In genomic region chr9:74186748-74187400, GRCm38 (mm10) we compare ENCODE assay signal across 10 mouse cellular contexts.
DNase-seq lines count a peak whose midpoint lies in the region; ATAC-seq lines count a peak whose summit lies in the region.
"Had no signal": no experiment of that assay in that cellular context is flagged by ENCODE, and none has a peak within 500 bp of the region (broad histone marks: within the 10 kb centered on the region; RNA-seq: fewer than 3 reads in every experiment).

No protein-coding gene starts in this region.

- peak overlapping the region; percentile 41 for H3K4me2 ChIP-seq in hindbrain, embryonic 13.5 days
- peak overlapping the region; percentile 44 for H3K4me2 ChIP-seq in midbrain, embryonic 15.5 days
- H3K4me2 ChIP-seq: liver, embryonic 11.5 days had no signal

- DNase-seq in cerebellum, postnatal 10 days = peak; percentile 42 to 47
- no peak for DNase-seq in cerebellum, adult 9-11 months
- peak; percentile 53 for DNase-seq in embryo, embryonic 9.5 days (ENCODE audit: extremely low spot score)
- DNase-seq in frontal cortex, postnatal 10 days (ENCODE audit: low spot score in 2 of 2) = no peak
- no peak for DNase-seq in testis, postnatal 14 days (ENCODE audit: low spot score)
- DNase-seq in frontal cortex, postnatal 14 days (ENCODE audit: low spot score in 2 of 2) = no peak

- whole genome bisulfite sequencing in hindbrain, embryonic 13.5 days = 6% methylated on average over 16 of the region's 16 CpGs
- 3% methylated on average over 16 of the region's 16 CpGs for WGBS in midbrain, embryonic 15.5 days

- peaks cover 20% of the 10 kb centered on the region for H3K4me1 ChIP-seq in hindbrain, embryonic 13.5 days (replicated peaks)
- H3K4me1 ChIP-seq in midbrain, embryonic 15.5 days = peaks cover 14% of the 10 kb centered on the region

- no peaks in the 10 kb centered on the region for H3K9me3 ChIP-seq in hindbrain, embryonic 13.5 days
- no peaks in the 10 kb centered on the region for H3K9me3 ChIP-seq in midbrain, embryonic 15.5 days

- H3K27me3 ChIP-seq in hindbrain, embryonic 13.5 days = peaks cover 66% of the 10 kb centered on the region
- peaks cover 30% of the 10 kb centered on the region for H3K27me3 ChIP-seq in midbrain, embryonic 15.5 days (replicated peaks)

- H3K27ac ChIP-seq in hindbrain, embryonic 13.5 days = 0 out of 2 replicates have a peak overlapping the region, but pooled peaks have one; percentile 12
- H3K27ac ChIP-seq in midbrain, embryonic 15.5 days = no peak overlapping the region; the same call in 1 of the 2 replicates

- H3K4me3 ChIP-seq in hindbrain, embryonic 13.5 days = no peak overlapping the region; the same call in 1 of the 2 replicates
- peak overlapping the region; percentile 13; the same call in 1 of the 2 replicates for H3K4me3 ChIP-seq in midbrain, embryonic 15.5 days

- H3K36me3 ChIP-seq in hindbrain, embryonic 13.5 days = no peaks in the 10 kb centered on the region
- no peaks in the 10 kb centered on the region for H3K36me3 ChIP-seq in midbrain, embryonic 15.5 days (replicated peaks)

- ATAC-seq in hindbrain, embryonic 13.5 days (ENCODE audit: low FRiP score) = peak; percentile 87
- ATAC-seq in midbrain, embryonic 15.5 days (replicated peaks) = peak; percentile 90
- ATAC-seq: intestine, embryonic 16.5 days had no signal

- H3K9ac ChIP-seq in hindbrain, embryonic 13.5 days = peak overlapping the region; percentile 49; the same call in 1 of the 2 replicates
- H3K9ac ChIP-seq in midbrain, embryonic 15.5 days = no peak overlapping the region

Comparison
In these comparisons a context has a peak if more than half of its experiments do, and no peak if none do; other contexts are left out.
1. DNase-seq: peak in cerebellum, postnatal 10 days (2 of 2) and embryo, embryonic 9.5 days (single experiment); none in cerebellum, adult 9-11 months (single experiment), frontal cortex, postnatal 10 days (0 of 2), testis, postnatal 14 days (single experiment) and frontal cortex, postnatal 14 days (0 of 2).